Mouse (Mus musculus): ENCODE results near the gene Arhgap35.

GRCm38 (mm10) chr7:16525448-16525847 is 89.3 kb downstream of the Arhgap35 start:
- TF ChIP-seq POLR2A (IDR thresholded peaks at IDR 0.05; ENCODE audit: borderline replicate concordance, extremely low read depth, insufficient read depth, insufficient read length, poor library complexity, severe bottlenecking) = no peak
- no peak for TF ChIP-seq CTCF (IDR thresholded peaks at IDR 0.05; ENCODE audit: borderline replicate concordance, extremely low read depth, insufficient read depth, insufficient read length)

All from brain, embryonic 14.5 days (tissue).